In the genomic region with DNA sequence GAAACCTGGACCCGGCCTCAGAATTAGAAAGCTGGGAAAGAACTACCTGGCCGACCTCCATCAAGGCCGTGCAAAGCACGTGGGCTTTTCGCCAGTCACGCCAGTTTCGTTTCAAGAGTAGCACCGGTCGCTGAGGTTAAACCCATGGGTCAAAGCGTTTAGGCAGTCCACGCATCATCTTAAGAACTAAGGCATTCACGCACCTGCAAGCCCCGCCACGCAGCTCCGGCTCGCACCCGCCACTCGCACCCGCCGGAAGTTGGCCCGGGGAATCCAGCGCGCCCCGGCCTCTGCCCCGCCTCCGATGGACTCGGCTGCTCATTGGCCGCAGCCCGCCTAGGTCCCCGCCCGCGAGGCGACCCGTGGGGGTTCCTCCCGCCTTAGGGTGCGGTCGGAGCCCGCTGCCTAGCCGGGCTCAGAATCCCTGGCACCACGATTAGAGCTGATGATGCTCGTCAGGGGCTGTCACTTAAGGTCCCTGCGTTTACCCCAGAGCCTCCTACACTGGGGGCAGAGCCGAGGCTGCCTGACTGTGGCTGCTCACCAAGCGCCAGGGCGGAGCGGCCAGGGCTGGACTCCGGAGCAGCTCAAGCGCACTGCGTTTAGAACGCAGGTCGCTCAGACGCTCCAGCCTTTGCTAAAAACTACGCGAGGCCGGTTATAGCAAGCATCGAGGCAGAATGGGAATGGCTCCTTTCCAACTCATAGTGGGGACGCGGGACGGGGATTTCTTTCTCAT, we compare ENCODE assay signal across 8 mouse cellular contexts. TPM values are rescaled to one million over a fixed set of nuclear protein-coding genes. Genes with fewer than 3 reads are reported as not detected.
DNase-seq lines count a peak whose midpoint lies in the region; ATAC-seq and TF ChIP-seq lines count a peak whose summit lies in the region.

A gene (minus strand): TSS at position 272 of the 739 bp plus-strand sequence.

- peak within 1 kb of the TSS; percentile 79 for H3K9ac ChIP-seq in forebrain, embryonic 15.5 days (replicated peaks)

- peak; percentile 88 for ATAC-seq in forebrain, embryonic 15.5 days (replicated peaks)
- peak; percentile 69 for ATAC-seq in neutrophil, adult 5-6 weeks (ENCODE audit: extremely low read depth, insufficient number of reproducible peaks, low FRiP score, poor library complexity, severe bottlenecking)

- H3K4me3 ChIP-seq in forebrain, embryonic 15.5 days: peak within 1 kb of the TSS; percentile 91
- H3K4me3 ChIP-seq in lung, adult 2 months (replicated peaks; ENCODE audit: extremely low read depth, low read depth, low read length): peak within 1 kb of the TSS; percentile 98
- H3K4me3 ChIP-seq in thymus, adult 2 months (ENCODE audit: control insufficient read depth, insufficient read depth, low read length): peak within 1 kb of the TSS; percentile 72

- TF ChIP-seq CTCF in lung, adult 2 months (IDR thresholded peaks at IDR 0.05; ENCODE audit: insufficient read depth, low read length): no peak
- peak; percentile 61; the same call in 1 of the 2 replicates for TF ChIP-seq CTCF in thymus, adult 2 months (IDR thresholded peaks at IDR 0.05; ENCODE audit: borderline replicate concordance, control insufficient read depth, extremely low read depth, insufficient read depth, low read length, poor library complexity)

- TF ChIP-seq POLR2A in lung, adult 2 months (IDR thresholded peaks at IDR 0.05; ENCODE audit: borderline replicate concordance, extremely low read depth, low read depth, low read length): peak; percentile 99
- peak; percentile 99 for TF ChIP-seq POLR2A in thymus, adult 2 months (IDR thresholded peaks at IDR 0.05; ENCODE audit: control insufficient read depth, extremely low read depth, insufficient read depth, low read length, poor library complexity)

- no peaks in the 10 kb centered on the region for H3K27me3 ChIP-seq in forebrain, embryonic 15.5 days
- H3K27me3 ChIP-seq in thymus, adult 2 months (ENCODE audit: control insufficient read depth, insufficient read depth, low read length): no peaks in the 10 kb centered on the region

- no peaks in the 10 kb centered on the region for H3K9me3 ChIP-seq in forebrain, embryonic 15.5 days

- H3K27ac ChIP-seq in forebrain, embryonic 15.5 days (replicated peaks): peak within 1 kb of the TSS; percentile 99
- peak within 1 kb of the TSS; percentile 87 for H3K27ac ChIP-seq in thymus, adult 2 months (ENCODE audit: control insufficient read depth, insufficient read depth, low read length)

- intact Hi-C loops in heart, postnatal 25 days (cut with DNase I): loop anchor here (5.0 kb wide), 1 partner anchor 100 kb away; a partner anchor contains a TSS

- H3K36me3 ChIP-seq in forebrain, embryonic 15.5 days: peaks cover 7% of the 10 kb centered on the region
- H3K36me3 ChIP-seq in thymus, adult 2 months (ENCODE audit: control insufficient read depth, insufficient read depth, low read length): peaks cover 9% of the 10 kb centered on the region; the same call in 1 of the 2 replicates

- peaks cover 26% of the 10 kb centered on the region for H3K4me1 ChIP-seq in forebrain, embryonic 15.5 days
- H3K4me1 ChIP-seq in lung, adult 2 months (ENCODE audit: control insufficient read depth, insufficient read depth, low read length): no peaks in the 10 kb centered on the region
- H3K4me1 ChIP-seq in thymus, adult 2 months (replicated peaks; ENCODE audit: control insufficient read depth, insufficient read depth, low read length): peaks cover 2% of the 10 kb centered on the region; the same call in 1 of the 2 replicates

- H3K4me2 ChIP-seq in forebrain, embryonic 15.5 days (replicated peaks): peak within 1 kb of the TSS; percentile 86

- peak; percentile 85 for DNase-seq in ES-CJ7 (ENCODE audit: low read depth, low spot score)
- peak; percentile 92 for DNase-seq in cerebellum, adult 11 months
- DNase-seq in heart, postnatal 25 days (ENCODE audit: low spot score): peak; percentile 93
- DNase-seq in layer of hippocampus, adult 18-20 months (ENCODE audit: low spot score in 2 of 2): peak; percentile 93
- DNase-seq in lung, adult 2 months: peak; percentile 93
- DNase-seq in thymus, adult 2 months: peak; percentile 95

- under 1% methylated on average over 59 of the region's 59 CpGs for WGBS in forebrain, embryonic 15.5 days
- WGBS in lung, adult 2 months: under 1% methylated on average over 58 of the region's 59 CpGs
- WGBS in thymus, adult 2 months: under 1% methylated on average over 59 of the region's 59 CpGs

RNA-seq across cellular contexts. Expression of the gene that starts here (rescaled TPM):
- polyA plus RNA-seq in forebrain, embryonic 15.5 days (2015; fragmentation: Nextera tagmentation; extraction: Ambion mirVana): 79.1 and 79.9 TPM in 2 replicates
- total RNA-seq in heart, postnatal 25 days (2021): 10 to 100 TPM; 59.0 to 70.1 TPM
- total RNA-seq in layer of hippocampus, adult 18-20 months (2021): 10 to 100 TPM; 47.4 to 51.2 TPM
- 19.1 and 29.5 TPM in 2 replicates for polyA plus RNA-seq in lung, adult 2 months (2012; rRNA removed)
- total RNA-seq in neutrophil, adult 5-6 weeks (2017): 37.3 and 48.8 TPM in 2 replicates
- polyA plus RNA-seq in thymus, adult 2 months (2012; rRNA removed): 44.6 and 48.6 TPM in 2 replicates

Comparison
In these comparisons a context has a peak if more than half of its experiments do, and no peak if none do; other contexts are left out.
1. Peak in every context shown above with its lines: DNase-seq, ATAC-seq, H3K4me3 ChIP-seq and H3K27ac ChIP-seq.